Mouse (Mus musculus) left cerebral cortex, adult 8-10 months (tissue): Measurements from ENCODE around the gene Gm8298. TPM values are rescaled to one million over a fixed set of nuclear protein-coding genes. Genes with fewer than 3 reads are reported as not detected.
A peak's percentile ranks its signal among the peaks of the same experiment; 100 is the strongest.
"Not testable (repeated sequence)": the region's sequence is repeated elsewhere in the genome, so short reads cannot be mapped to it uniquely, and the experiment has no call there.

Experiments used
- DNase-seq, 2 experiments: peaks; one replicate each; pipeline ENCODE4 v3.0.0; 2022; ENCODE audit warnings: low spot score in 2 of 2
- total RNA-seq, 4 experiments: library from RNA; stranded (reverse); gene quantifications; 2 replicates each; pipeline ENCODE4 v1.2.4; 2022

The Gm8298 gene
- not detected for total RNA-seq

- DNase-seq = no peak
Observed at GRCm38 (mm10) chr3:59860751-59861150, at the start of gene Gm8298. Gene Gm8298, plus strand, starts transcription at chr3:59861051.

GRCm38 (mm10) chr3:59813169-59813568, 47.7 kb upstream of the Gm8298 start:
- DNase-seq = no peak

GRCm38 (mm10) chr3:59870765-59871164, 9.9 kb downstream of the Gm8298 start:
- peak in 1 of 2 experiments; percentile 4 for DNase-seq

- not testable (repeated sequence) for DNase-seq
Observed at GRCm38 (mm10) chr3:59877601-59878000, 16.8 kb downstream of the Gm8298 start.

- not testable (repeated sequence) for DNase-seq
Observed at GRCm38 (mm10) chr3:59879801-59880554, 19.1 kb downstream of the Gm8298 start.

GRCm38 (mm10) chr3:59893276-59893675, 32.4 kb downstream of the Gm8298 start:
- DNase-seq = no peak

- no peak for DNase-seq
Observed at GRCm38 (mm10) chr3:59924914-59925313, 64.1 kb downstream of the Gm8298 start, which contains the start of gene C130079G13Rik. Gene C130079G13Rik, plus strand, starts transcription at chr3:59925214.

Other genes starting within 250 kb of the Gm8298 start
- gene Gm5538, start 131.3 kb upstream of the Gm8298 start, total RNA-seq = not detected
- not detected for gene C130079G13Rik, start 64.2 kb downstream of the Gm8298 start, total RNA-seq
- not detected for gene Aadacl2, start 145.7 kb downstream of the Gm8298 start, total RNA-seq
- gene Aadac, start 164.7 kb downstream of the Gm8298 start, total RNA-seq = not detected
- gene Sucnr1, start 220.8 kb downstream of the Gm8298 start, total RNA-seq = not detected